Mouse (Mus musculus) activated CD4-positive, CD25-positive, alpha-beta regulatory T cell, adult 9 weeks (primary cell): ENCODE data around the gene Gm17783. TPM values are rescaled to one million over a fixed set of nuclear protein-coding genes. Genes with fewer than 3 reads are reported as not detected.

Experiments used
- polyA plus RNA-seq: library from polyadenylated mRNA; unstranded; fragments of 100-300 nt; shearing (Covaris generic); gene quantifications from one replicate; pipeline ENCODE4 v1.2.1, GENCODE M21; 2017

Gm17783 gene
- not detected for polyA plus RNA-seq

GRCm38 (mm10) chr16:45531950-45532349, at the start of gene Gm17783:
Gene Gm17783, minus strand, starts transcription at chr16:45532050.

GRCm38 (mm10) chr16:45535009-45535408, 3.2 kb upstream of the Gm17783 start, which contains the start of gene Slc9c1:
Gene Slc9c1, plus strand, starts transcription at chr16:45535309.

GRCm38 (mm10) chr16:45492927-45493326, 38.9 kb downstream of the Gm17783 start, which contains the start of gene Gm609:
Gene Gm609, minus strand, starts transcription at chr16:45492969.

Other genes with a start within 250 kb of the Gm17783 start
- 125 TPM for gene Cd200, start 123.0 kb downstream of the Gm17783 start, polyA plus RNA-seq
- gene Gm609, start 39.1 kb downstream of the Gm17783 start, polyA plus RNA-seq, result not detected
- gene Slc9c1, start 3.3 kb upstream of the Gm17783 start, polyA plus RNA-seq, result not detected
- gene Gcsam, start 78.3 kb upstream of the Gm17783 start, polyA plus RNA-seq, result not detected
- not detected for gene BC016579, start 122.0 kb upstream of the Gm17783 start, polyA plus RNA-seq
- gene Tmprss7, start 161.6 kb upstream of the Gm17783 start, polyA plus RNA-seq, result not detected
- 0.37 TPM for gene Tagln3, start 192.6 kb upstream of the Gm17783 start, polyA plus RNA-seq
- 33.1 TPM for gene Abhd10, start 210.9 kb upstream of the Gm17783 start, polyA plus RNA-seq